Mouse (Mus musculus): ENCODE measurements around the gene Aplnr. TPM values are rescaled to one million over a fixed set of nuclear protein-coding genes. Genes with fewer than 3 reads are reported as not detected.

Gene Aplnr
- total RNA-seq, 2 experiments from 2014 or later = 4.2 to 7.1 TPM

DNA sequence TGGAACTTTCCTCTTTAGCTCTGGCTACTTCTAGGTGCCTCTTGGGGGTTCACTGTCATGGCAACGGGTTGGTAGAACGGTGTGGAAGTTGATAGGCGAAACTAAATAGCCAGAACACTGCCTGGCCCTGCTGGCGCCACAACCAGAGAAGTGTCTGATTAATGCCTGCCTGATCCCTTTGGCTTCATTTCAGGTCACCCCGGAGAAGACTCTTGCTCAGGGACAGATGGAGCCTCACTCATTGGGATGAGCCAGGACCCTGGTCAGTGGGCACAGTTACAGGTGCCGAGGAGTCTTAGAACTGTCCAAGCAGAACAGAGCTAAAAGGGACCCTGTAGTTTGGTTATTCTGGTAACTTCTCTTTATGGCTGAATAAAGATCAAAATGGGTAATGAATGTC lies 37.5 kb downstream of the Aplnr start:
- DNase-seq (ENCODE audit: low spot score in 2 of 2) = no peak

DNA sequence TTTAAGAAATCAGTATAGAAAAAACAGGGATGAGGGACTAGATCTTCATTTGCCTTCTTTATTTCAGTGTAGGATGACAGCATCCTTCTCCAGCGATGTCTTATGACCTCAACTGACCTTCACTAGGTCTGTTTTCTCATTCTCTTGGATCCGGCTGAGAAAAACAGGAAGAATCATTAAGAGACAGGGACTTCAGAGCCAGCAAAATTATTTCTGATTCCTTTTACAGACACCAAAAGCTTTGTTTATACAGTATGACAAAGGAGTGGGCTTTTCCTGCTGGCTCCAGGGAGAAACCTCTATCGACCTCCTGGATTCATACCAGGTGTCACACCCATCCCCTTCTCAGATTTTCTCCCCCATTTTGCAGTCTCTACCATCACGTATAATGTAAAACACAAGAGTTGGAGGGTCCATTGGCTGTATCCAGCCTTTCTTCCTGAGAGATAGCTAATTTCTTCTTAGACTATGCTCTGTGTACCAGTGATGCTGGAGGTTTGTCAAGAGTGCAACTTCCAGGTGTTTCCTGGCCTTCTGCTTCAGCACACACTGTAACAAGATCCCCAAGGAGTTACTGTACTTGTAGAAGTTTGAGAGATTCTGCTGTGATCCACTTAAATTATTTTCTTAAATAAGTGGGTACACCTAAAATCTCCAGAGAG lies 42.2 kb downstream of the Aplnr start:
- DNase-seq (ENCODE audit: low spot score in 2 of 2) = no peak

DNA sequence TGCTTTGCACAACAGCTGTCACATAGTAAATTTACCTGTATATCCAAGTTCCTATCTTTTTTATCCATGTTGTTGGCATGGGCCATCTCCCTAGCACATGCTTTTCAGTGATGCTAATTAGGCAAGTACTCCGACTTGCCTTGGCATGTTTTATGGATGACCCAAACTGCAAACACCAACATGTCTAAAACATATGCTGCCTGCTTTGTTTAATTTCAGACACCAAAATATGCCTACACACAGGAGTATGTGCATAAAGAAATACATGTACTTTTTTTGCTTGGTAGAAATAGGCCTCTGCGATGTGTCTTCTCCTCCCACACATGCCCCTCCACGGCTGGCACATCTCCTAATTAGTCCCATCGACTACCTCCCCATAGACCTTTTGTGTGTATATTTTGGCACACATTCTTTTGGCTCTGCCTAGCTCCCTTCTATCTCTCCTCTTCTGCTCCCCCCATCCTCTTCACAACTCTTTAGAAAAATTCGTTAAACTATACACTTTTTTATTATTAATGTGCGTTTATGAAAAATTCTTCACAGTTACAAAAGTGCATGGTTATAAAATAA lies 51.6 kb downstream of the Aplnr start:
- no peak for DNase-seq (ENCODE audit: low spot score in 2 of 2)

Other genes with a start within 250 kb of the Aplnr start
- gene Rtn4rl2, start 249.5 kb upstream of the Aplnr start, total RNA-seq (2021) = 1 to 10 TPM; 1.9 to 2.4 TPM
- 10 to 100 TPM; 61.3 to 67.3 TPM for gene Slc43a3, start 199.6 kb upstream of the Aplnr start, total RNA-seq (2021)
- not detected for gene Prg2, start 155.8 kb upstream of the Aplnr start, total RNA-seq (2021)
- not detected for gene Prg3, start 148.0 kb upstream of the Aplnr start, total RNA-seq (2021)
- gene Ssrp1, start 99.0 kb upstream of the Aplnr start, total RNA-seq (2021) = 100 to 1,000 TPM in 1 of 2 experiments, 10 to 100 TPM in 1; 96.5 to 122 TPM
- under 1 TPM; 0.74 to 0.86 TPM for gene P2rx3, start 98.8 kb upstream of the Aplnr start, total RNA-seq (2021)
- gene Tnks1bp1, start 88.2 kb upstream of the Aplnr start, total RNA-seq (2021) = 10 to 100 TPM; 82.1 to 89.6 TPM
- gene Lrrc55, start 61.0 kb downstream of the Aplnr start, total RNA-seq (2021) = 10 to 100 TPM; 17.0 to 20.0 TPM
- gene Olfr987, start 203.1 kb downstream of the Aplnr start, total RNA-seq (2021) = not detected
- gene Olfr988, start 227.0 kb downstream of the Aplnr start, total RNA-seq (2021) = not detected